Mouse (Mus musculus): ENCODE data around the gene Slc5a6.

The Slc5a6 gene

DNA sequence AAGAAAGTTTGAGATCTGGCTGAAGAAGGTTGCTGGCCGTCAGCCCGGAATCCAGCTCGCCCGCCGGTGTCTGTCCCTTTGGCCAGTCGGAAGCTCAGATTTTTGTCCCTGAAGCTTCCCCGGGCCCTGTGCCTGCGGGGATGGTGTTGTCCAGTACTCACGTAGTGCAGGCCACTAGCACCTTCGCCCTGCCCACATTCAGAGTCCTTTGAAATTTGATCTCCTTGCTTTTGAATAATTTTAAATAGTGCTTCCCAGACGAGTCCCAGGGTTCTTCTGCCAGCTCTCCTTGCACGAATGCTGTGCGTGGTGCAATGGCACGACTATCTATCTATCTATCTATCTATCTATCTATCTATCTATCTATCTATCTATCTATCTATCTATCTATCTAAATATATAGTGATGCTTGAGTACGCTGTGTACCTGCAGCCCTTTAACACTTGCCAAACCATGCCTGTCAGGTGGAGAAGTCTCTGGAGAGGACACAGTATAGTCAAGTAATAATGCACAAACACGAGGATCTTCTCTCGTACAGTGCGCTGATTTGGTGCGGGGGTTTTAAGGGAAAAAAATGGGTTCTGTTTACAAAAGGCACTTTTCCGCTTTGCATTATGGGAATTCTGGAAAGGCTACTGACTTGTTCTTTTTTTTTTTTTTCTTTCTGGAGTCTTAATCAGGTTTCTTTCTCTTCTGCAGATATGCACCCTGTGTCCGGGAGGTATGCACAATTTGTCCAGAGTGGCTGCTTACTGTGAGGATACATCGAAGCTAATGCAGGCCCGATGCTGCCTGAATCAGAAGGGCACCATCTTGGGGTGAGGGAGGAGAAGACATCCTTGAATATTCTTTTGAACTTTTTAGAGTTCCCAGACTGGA lies at the start of gene Slc5a6:
Gene Slc5a6 (minus strand): TSS at position 162 of the 879 bp plus-strand sequence.
- peak; percentile 48 for DNase-seq (ENCODE audit: low spot score)

- no peak for DNase-seq (ENCODE audit: low spot score)
Observed at GRCm38 (mm10) chr5:31095711-31096480, 47.2 kb upstream of the Slc5a6 start.

DNA sequence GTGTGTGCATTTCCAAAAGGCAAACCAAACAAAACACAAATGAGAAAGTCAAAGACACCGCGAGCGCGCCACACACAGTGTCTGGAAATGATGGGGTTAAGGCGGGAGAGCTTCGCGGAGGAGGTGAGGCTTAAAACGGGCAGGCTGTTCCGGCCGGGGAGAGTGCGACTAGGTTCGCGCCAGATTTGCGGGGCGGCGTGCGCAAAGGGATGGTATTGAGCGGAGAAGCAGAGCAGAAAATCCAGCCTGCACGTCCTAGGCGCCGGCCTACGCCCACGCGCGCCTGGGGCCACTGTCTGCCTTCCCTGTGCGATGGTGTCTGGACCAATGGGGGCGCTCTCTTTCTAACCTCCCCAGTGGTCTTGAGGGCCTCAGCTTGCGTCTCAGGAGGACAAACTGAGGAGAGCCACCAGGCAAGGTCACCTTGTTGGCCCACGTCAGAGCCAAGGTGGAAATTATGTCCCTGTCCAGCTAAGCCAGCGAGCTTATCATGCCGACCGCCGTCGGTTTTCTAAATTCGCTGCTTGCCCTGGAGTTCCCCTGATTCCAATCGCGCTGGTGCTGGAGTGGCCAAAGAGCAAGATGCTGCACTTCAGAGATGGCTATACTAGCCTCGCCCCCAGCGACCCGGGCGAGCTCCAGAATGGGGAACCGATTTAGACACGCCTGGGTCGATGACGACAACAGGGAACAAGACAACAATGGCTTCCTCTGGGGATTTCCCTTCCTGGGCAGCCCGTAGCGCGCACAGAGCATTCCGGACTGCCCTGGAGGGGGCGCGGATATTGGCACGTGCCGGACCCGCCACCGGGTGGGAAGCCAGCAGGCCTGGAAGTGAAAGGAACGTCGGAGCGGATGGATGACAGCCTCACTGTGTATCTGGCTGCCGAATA lies 46.3 kb upstream of the Slc5a6 start:
- peak; percentile 78 for DNase-seq (ENCODE audit: low spot score)

DNA sequence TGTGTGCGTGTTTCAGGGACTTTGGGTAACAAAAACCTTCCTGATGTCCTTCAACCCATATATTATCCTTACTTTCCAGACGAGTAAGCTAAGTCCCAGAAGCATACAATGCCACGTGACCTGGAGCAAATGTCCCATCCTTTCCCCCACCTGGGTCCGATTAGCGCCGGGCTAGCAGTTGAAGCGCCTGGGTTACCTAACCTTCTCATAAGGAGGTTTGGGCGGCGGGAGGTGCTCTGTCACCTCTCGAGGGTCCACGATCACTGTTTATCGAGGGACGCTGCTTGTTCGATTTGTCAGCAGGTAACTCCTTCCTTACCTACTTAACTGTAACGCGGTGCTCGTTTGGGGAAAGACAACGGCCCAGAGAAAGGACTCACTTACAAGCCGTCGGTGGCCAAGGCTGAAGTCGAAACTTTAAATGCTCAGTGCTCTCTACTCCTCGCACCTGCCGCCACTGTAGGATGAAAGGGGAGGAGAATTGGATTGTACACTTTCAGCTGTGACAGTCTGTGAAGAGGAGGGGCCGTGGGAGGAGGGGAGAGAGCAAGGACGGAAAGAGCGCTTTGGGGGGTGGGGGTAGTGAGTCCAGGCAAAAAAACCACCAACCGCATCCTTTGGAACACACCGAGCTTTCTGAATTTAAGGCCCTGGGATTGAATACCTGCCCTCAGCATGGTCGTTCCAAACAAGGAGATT lies 45.5 kb upstream of the Slc5a6 start:
- no peak for DNase-seq (ENCODE audit: low spot score)

- DNase-seq (ENCODE audit: low spot score) = no peak
Observed at GRCm38 (mm10) chr5:31093151-31094041, 44.7 kb upstream of the Slc5a6 start.

DNA sequence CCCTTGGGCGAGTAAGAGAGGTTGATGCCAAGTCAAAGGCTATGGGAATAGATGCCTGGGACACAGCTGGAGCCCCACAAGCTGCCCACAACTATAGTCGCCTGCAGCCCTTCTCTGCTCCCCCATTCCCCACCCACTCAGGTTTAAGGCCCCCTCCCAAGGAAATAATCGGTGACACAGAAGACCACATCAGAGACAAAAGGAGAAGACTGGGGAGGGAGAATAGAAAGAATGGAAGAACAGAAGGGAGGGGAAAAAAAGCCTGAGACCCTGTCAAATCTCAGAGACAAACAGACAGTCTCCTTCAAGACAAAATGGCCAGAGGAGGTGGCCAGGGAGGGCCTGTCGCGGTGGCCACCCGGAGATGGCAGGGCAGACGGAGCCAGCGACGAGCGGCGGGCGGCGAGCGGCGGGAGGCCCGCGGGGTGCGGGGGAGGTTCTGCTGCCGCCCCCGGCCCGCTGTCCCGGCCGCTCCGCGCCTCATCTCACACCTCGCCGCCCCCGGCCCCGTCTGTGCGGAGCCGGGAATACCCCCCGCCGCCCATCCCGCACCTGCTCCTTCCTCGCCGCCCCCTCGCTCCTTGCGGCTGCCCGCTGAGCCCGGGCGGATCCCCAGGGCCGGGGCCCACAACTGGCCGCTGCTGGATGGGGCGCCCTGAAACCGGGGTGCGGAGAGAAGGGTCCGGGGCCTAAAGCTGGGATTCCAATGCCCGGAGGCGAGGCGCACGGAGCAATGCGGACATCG lies 43.7 kb upstream of the Slc5a6 start:
- no peak for DNase-seq (ENCODE audit: low spot score)

DNA sequence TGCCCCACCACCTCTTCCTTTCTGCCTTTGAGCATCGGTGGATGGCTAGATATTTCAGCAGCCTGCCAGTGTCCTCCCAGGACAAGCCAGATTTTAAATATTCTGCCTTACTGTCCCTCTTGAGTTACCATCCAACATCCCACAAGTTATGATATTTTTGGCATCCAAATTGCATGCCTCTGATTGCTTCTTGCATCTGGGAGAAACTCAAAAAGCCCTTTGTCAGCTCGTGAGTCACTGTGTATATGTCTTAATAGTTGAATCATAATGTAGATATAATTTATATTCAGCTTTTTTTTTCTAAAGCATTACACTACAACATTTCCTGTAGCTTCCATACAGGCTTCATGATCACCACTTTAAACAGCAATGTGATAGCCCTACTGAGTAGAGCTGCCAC lies 38.4 kb upstream of the Slc5a6 start:
- no peak for DNase-seq (ENCODE audit: low spot score)

DNA sequence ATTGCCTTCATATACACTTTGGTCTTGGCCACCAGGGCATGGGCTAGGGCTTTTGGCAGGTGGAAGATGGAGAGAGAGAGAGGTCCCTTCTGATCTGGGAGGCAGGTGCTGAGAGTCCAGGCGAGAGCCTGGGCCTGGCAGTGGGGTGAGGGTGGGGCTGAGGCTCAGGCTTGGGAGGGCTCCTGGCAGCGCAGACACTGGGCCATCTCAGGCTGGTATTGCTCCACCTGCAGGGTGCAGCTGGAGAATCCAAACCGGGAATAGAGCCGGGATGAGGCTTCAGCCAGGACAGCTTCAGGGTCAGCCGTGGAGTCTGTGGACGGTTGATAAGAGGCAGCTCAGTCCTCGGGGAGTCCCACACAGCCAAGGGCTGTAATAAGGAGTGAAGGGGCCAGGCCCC lies 37.9 kb upstream of the Slc5a6 start:
- DNase-seq (ENCODE audit: low spot score) = no peak

GRCm38 (mm10) chr5:31083949-31084348 lies 35.2 kb upstream of the Slc5a6 start:
- DNase-seq (ENCODE audit: low spot score) = no peak

- peak; percentile 49 for DNase-seq (ENCODE audit: low spot score)
Observed at GRCm38 (mm10) chr5:31082935-31083625, 34.4 kb upstream of the Slc5a6 start.

- DNase-seq (ENCODE audit: low spot score) = peak; percentile 57
Observed at GRCm38 (mm10) chr5:31082355-31082754, 33.6 kb upstream of the Slc5a6 start.

- DNase-seq (ENCODE audit: low spot score) = peak; percentile 22
Observed at GRCm38 (mm10) chr5:31081386-31081785, 32.7 kb upstream of the Slc5a6 start.

DNA sequence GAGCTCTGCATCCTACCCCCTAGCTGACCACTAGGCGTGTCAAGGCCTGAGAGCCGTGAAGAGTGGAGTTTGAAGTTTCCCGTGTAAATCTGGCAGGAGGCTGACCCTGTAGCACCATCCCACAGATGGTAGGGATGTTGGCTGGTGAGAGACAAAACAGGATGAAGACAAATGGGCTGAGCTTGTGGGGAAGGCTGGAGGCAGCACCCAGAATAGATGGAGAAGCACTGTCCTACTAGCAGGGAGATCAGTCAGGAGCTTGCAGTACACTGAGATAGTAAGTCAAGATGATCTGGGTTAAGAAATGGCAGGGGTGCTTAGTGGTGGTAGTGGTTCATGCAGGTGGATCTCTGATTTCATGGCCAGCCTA lies 32.1 kb upstream of the Slc5a6 start:
- DNase-seq (ENCODE audit: low spot score) = no peak

DNA sequence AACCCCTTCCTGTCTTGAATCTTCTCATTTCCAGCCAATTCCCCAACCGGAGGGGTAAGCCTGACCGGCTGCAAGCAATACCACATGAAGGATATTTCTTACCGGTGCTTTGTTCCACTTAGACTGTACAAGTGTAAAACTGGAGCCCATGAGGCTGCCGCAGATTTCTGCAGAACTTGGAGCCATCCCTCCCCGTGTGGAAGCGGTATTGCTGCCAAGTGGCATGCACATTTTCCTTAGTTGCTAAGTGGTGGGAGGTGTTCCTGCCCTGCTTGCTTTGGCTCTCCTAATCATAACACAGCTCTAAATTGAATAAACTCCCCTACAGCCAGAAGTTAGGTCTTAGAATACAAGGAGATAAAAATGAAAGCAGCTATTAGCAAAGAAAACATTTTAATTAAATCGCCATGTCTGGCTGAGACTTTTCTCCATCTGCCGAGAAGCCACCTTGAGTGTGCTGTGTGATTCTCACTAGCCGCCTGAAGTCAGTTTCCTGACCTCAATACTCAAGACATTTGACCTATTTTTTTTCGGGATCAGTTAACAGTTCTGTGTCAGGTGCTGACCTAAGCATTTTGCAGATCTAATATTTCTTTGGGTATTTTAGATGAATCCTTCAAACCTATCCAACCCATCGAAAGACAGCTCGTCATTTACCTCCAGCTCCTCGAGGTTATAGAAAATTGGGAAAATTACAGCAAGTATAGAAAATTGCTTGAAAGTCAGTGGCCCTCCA lies 31.5 kb upstream of the Slc5a6 start:
- peak; percentile 45 for DNase-seq (ENCODE audit: low spot score)

DNA sequence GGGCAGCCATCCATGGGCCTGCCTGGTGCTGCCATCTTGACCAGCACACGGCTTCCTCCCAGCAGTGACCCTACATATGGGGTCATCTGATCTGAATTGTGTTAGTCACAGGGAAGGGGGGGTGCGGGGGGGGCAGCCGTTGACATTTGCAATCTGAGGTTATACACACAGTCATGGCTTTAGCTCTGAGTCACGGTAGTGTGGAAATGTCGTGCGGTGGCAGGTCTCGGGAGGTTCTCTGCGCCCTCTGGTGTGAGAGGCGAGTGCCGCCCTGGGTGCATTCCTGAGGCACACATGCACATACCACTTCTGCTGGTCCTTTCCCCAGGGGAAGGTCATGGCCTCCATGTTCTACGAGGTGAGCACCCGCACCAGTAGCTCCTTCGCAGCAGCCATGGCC lies 27.6 kb upstream of the Slc5a6 start:
- no peak for DNase-seq (ENCODE audit: low spot score)

- no peak for DNase-seq (ENCODE audit: low spot score)
Observed at GRCm38 (mm10) chr5:31073176-31073575, 24.5 kb upstream of the Slc5a6 start.

DNA sequence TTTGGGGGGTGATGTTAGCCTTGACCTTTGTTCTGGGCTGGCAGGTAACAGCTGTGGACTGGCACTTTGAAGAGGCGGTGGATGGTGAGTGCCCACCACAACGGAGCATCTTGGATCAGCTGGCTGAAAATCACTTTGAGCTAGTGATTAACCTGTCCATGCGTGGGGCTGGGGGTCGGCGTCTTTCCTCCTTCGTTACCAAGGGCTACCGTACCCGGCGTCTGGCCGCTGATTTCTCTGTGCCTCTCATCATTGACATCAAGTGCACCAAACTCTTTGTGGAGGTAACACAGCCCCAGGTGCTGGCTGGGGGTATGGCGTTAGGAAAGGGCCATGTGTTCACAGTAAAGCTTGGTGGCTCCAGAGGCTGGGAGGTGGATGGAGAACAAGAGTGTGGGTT lies 23.1 kb upstream of the Slc5a6 start:
- no peak for DNase-seq (ENCODE audit: low spot score)

GRCm38 (mm10) chr5:31071059-31071458 lies 22.3 kb upstream of the Slc5a6 start:
- DNase-seq (ENCODE audit: low spot score) = no peak

- DNase-seq (ENCODE audit: low spot score) = no peak
Observed at GRCm38 (mm10) chr5:31069810-31070209, 21.1 kb upstream of the Slc5a6 start.

Data from lung, postnatal 25 days (tissue).